Mouse (Mus musculus): Measurements from ENCODE around the gene Vmn1r208. TPM values are rescaled to one million over a fixed set of nuclear protein-coding genes. Genes with fewer than 3 reads are reported as not detected.

Gene Vmn1r208
- polyA plus RNA-seq, 1 experiment from 2014 or later = not detected

Other genes starting within 250 kb of the Vmn1r208 start
- not detected in 2 replicates for gene Vmn1r204, start 224.2 kb downstream of the Vmn1r208 start, polyA plus RNA-seq (2014; fragmentation: Nextera tagmentation; extraction: Ambion mirVana)
- not detected in 2 replicates for gene Vmn1r205, start 184.4 kb downstream of the Vmn1r208 start, polyA plus RNA-seq (2014; fragmentation: Nextera tagmentation; extraction: Ambion mirVana)
- gene Vmn1r206, start 153.1 kb downstream of the Vmn1r208 start, polyA plus RNA-seq (2014; fragmentation: Nextera tagmentation; extraction: Ambion mirVana) = not detected in 2 replicates
- not detected in 2 replicates for gene Vmn1r207-ps, start 47.8 kb downstream of the Vmn1r208 start, polyA plus RNA-seq (2014; fragmentation: Nextera tagmentation; extraction: Ambion mirVana)
- gene Vmn1r209, start 32.3 kb upstream of the Vmn1r208 start, polyA plus RNA-seq (2014; fragmentation: Nextera tagmentation; extraction: Ambion mirVana) = not detected in 2 replicates
- not detected in 2 replicates for gene Vmn1r210, start 53.9 kb upstream of the Vmn1r208 start, polyA plus RNA-seq (2014; fragmentation: Nextera tagmentation; extraction: Ambion mirVana)
- not detected in 2 replicates for gene Vmn1r211, start 80.2 kb upstream of the Vmn1r208 start, polyA plus RNA-seq (2014; fragmentation: Nextera tagmentation; extraction: Ambion mirVana)
- not detected in 2 replicates for gene Vmn1r212, start 106.8 kb upstream of the Vmn1r208 start, polyA plus RNA-seq (2014; fragmentation: Nextera tagmentation; extraction: Ambion mirVana)
- not detected in 2 replicates for gene Vmn1r213, start 230.3 kb upstream of the Vmn1r208 start, polyA plus RNA-seq (2014; fragmentation: Nextera tagmentation; extraction: Ambion mirVana)

All from kidney, embryonic 14.5 days (tissue).